14 mouse cellular contexts compared by ENCODE assay signal in the genomic region with DNA sequence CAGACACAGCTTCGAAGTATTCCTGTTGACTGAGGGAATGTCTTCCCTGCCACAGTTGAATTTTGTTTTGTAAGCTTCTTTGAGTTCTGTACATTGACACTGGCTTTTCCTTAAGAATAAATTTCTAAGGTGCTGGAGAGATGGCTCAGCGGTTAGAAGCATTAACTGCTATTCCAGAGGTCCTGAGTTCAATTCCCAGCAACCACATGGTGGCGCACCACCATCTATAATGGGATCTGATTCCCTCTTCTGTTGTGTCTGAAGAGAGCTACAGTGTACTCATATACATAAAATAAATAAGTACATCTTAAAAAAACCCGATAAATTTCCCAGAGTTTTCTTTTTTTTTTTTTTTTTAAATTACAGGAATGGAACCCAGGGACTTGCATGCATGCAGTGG. TPM values are rescaled to one million over a fixed set of nuclear protein-coding genes. Genes with fewer than 3 reads are reported as not detected.
DNase-seq lines count a peak whose midpoint lies in the region; ATAC-seq and TF ChIP-seq lines count a peak whose summit lies in the region.
"Had no signal": no experiment of that assay in that cellular context is flagged by ENCODE, and none has a peak within 500 bp of the region (broad histone marks: within the 10 kb centered on the region; RNA-seq: fewer than 3 reads in every experiment).

No protein-coding gene starts in this region.

- TF ChIP-seq EP300 in heart, adult 2 months (IDR thresholded peaks at IDR 0.05; ENCODE audit: insufficient read depth, low read depth, low read length) = no peak
- TF ChIP-seq EP300 in lung, postnatal 0 days (IDR thresholded peaks at IDR 0.05) = no peak

- H3K79me2 ChIP-seq in heart, adult 2 months (replicated peaks; ENCODE audit: control insufficient read depth, insufficient read depth, low read length) = peaks cover 4% of the 10 kb centered on the region

- H3K9ac ChIP-seq in heart, adult 2 months (ENCODE audit: low read depth, low read length) = no peak overlapping the region
- no peak overlapping the region for H3K9ac ChIP-seq in lung, postnatal 0 days (replicated peaks; ENCODE audit: low read depth)
- H3K9ac ChIP-seq: embryonic facial prominence, embryonic 13.5 days; hindbrain, embryonic 12.5 days; liver, embryonic 15.5 days; neural tube, embryonic 12.5 days had no signal

- no peak for TF ChIP-seq POLR2A in heart, adult 2 months (IDR thresholded peaks at IDR 0.05; ENCODE audit: insufficient read depth, low read depth, low read length)
- TF ChIP-seq POLR2A in lung, adult 2 months (IDR thresholded peaks at IDR 0.05; ENCODE audit: borderline replicate concordance, extremely low read depth, low read depth, low read length) = no peak

- no peak overlapping the region for H3K4me3 ChIP-seq in heart, adult 2 months
- no peak overlapping the region for H3K4me3 ChIP-seq in heart, embryonic 10.5 days
- H3K4me3 ChIP-seq in lung, postnatal 0 days (ENCODE audit: low read depth, low read length) = no peak overlapping the region
- H3K4me3 ChIP-seq in lung, adult 2 months (replicated peaks; ENCODE audit: extremely low read depth, low read depth, low read length) = no peak overlapping the region
- H3K4me3 ChIP-seq: embryonic facial prominence, embryonic 13.5 days; hindbrain, embryonic 12.5 days; liver, embryonic 15.5 days; neural tube, embryonic 12.5 days had no signal

- H3K9me3 ChIP-seq in heart, embryonic 10.5 days = no peaks in the 10 kb centered on the region
- H3K9me3 ChIP-seq in lung, postnatal 0 days (ENCODE audit: low read length) = no peaks in the 10 kb centered on the region
- H3K9me3 ChIP-seq: embryonic facial prominence, embryonic 13.5 days; hindbrain, embryonic 12.5 days; liver, embryonic 15.5 days; neural tube, embryonic 12.5 days had no signal

- H3K4me2 ChIP-seq in lung, postnatal 0 days (replicated peaks; ENCODE audit: low read depth, low read length) = no peak overlapping the region
- H3K4me2 ChIP-seq: embryonic facial prominence, embryonic 13.5 days; hindbrain, embryonic 12.5 days; liver, embryonic 15.5 days; neural tube, embryonic 12.5 days had no signal

- WGBS in heart, adult 2 months = 64% methylated on average over 4 of the region's 4 CpGs
- WGBS in heart, embryonic 10.5 days = 57% methylated on average over 4 of the region's 4 CpGs
- 76% methylated on average over 4 of the region's 4 CpGs for WGBS in lung, postnatal 0 days
- 79% methylated on average over 4 of the region's 4 CpGs for WGBS in lung, adult 2 months

- peaks cover 3% of the 10 kb centered on the region for H3K4me1 ChIP-seq in heart, adult 2 months (ENCODE audit: control insufficient read depth, insufficient read depth, low read length)
- peaks cover 11% of the 10 kb centered on the region; the same call in 1 of the 2 replicates for H3K4me1 ChIP-seq in heart, embryonic 10.5 days
- no peaks in the 10 kb centered on the region for H3K4me1 ChIP-seq in lung, postnatal 0 days (ENCODE audit: insufficient read depth, low read depth, low read length)
- H3K4me1 ChIP-seq in lung, adult 2 months (ENCODE audit: control insufficient read depth, insufficient read depth, low read length) = peaks cover 6% of the 10 kb centered on the region
- H3K4me1 ChIP-seq: embryonic facial prominence, embryonic 13.5 days; hindbrain, embryonic 12.5 days; neural tube, embryonic 12.5 days had no signal

- no peaks in the 10 kb centered on the region for H3K27me3 ChIP-seq in heart, adult 2 months (ENCODE audit: control insufficient read depth, insufficient read depth, low read length)
- H3K27me3 ChIP-seq in heart, embryonic 10.5 days (ENCODE audit: insufficient read depth, poor library complexity, severe bottlenecking) = no peaks in the 10 kb centered on the region
- no peaks in the 10 kb centered on the region for H3K27me3 ChIP-seq in lung, postnatal 0 days (replicated peaks; ENCODE audit: insufficient read depth, low read length)
- H3K27me3 ChIP-seq: embryonic facial prominence, embryonic 13.5 days; hindbrain, embryonic 12.5 days; liver, embryonic 15.5 days; neural tube, embryonic 12.5 days had no signal

- peak; percentile 52 for TF ChIP-seq CTCF in heart, adult 2 months (IDR thresholded peaks at IDR 0.05)
- peak; percentile 44 for TF ChIP-seq CTCF in lung, postnatal 0 days (IDR thresholded peaks at IDR 0.05)
- TF ChIP-seq CTCF in lung, adult 2 months (IDR thresholded peaks at IDR 0.05; ENCODE audit: insufficient read depth, low read length) = no peak

- no peak for ATAC-seq in lung, postnatal 0 days

- no peak overlapping the region for H3K27ac ChIP-seq in heart, adult 2 months
- no peak overlapping the region for H3K27ac ChIP-seq in heart, embryonic 10.5 days
- no peak overlapping the region for H3K27ac ChIP-seq in lung, postnatal 0 days (ENCODE audit: low read length)
- H3K27ac ChIP-seq: embryonic facial prominence, embryonic 13.5 days; hindbrain, embryonic 12.5 days; liver, embryonic 15.5 days; neural tube, embryonic 12.5 days had no signal

- peaks cover 8% of the 10 kb centered on the region for H3K36me3 ChIP-seq in heart, adult 2 months (ENCODE audit: control insufficient read depth, insufficient read depth, low read length)
- peaks cover 26% of the 10 kb centered on the region for H3K36me3 ChIP-seq in heart, embryonic 10.5 days
- peaks cover 17% of the 10 kb centered on the region for H3K36me3 ChIP-seq in lung, postnatal 0 days (ENCODE audit: insufficient read depth, low read length)

- intact Hi-C loops in heart, adult 2 months (cut with DNase I) = loop anchor here (5.0 kb wide), 1 partner anchor 66 kb away; no protein-coding TSS in a partner anchor

- no peak for DNase-seq in heart, adult 2 months
- no peak for DNase-seq in heart, embryonic 10.5 days (ENCODE audit: low spot score)
- no peak for DNase-seq in lung, postnatal 0 days (ENCODE audit: low spot score)
- no peak for DNase-seq in lung, adult 2 months
- DNase-seq in B cell, adult 2 months = peak; percentile 30 to 36
- DNase-seq in R1 (ENCODE audit: low read depth, low spot score) = peak; percentile 56
- DNase-seq in T-cell, adult 2 months (ENCODE audit: low spot score) = no peak
- DNase-seq: cerebellum, adult 11 months; kidney, postnatal 10 days; thymus, adult 18-20 months had no signal

RNA-seq across cellular contexts. Expression of a gene that starts 14.2 kb away (rescaled TPM):
- total RNA-seq in heart, adult 2 months (2021) = 10 to 100 TPM; 14.0 TPM
- 6.8 and 14.3 TPM in 2 replicates for polyA plus RNA-seq in heart, adult 2 months (2012; rRNA removed)
- polyA plus RNA-seq in heart, embryonic 10.5 days (2016; fragmentation: Nextera tagmentation; extraction: Ambion mirVana) = 7.7 and 8.4 TPM in 2 replicates
- 20.0 and 21.6 TPM in 2 replicates for polyA plus RNA-seq in lung, postnatal 0 days (2015; fragmentation: Nextera tagmentation; extraction: Ambion mirVana)
- 15.4 and 24.5 TPM in 2 replicates for polyA plus RNA-seq in lung, adult 2 months (2012; rRNA removed)

RNA-seq across cellular contexts. Expression of a gene that starts 24.9 kb away (rescaled TPM):
- total RNA-seq in heart, adult 2 months (2021) = 10 to 100 TPM; 71.8 to 75.4 TPM
- polyA plus RNA-seq in heart, adult 2 months (2012; rRNA removed) = 58.2 and 89.4 TPM in 2 replicates
- 132 and 143 TPM in 2 replicates for polyA plus RNA-seq in heart, embryonic 10.5 days (2016; fragmentation: Nextera tagmentation; extraction: Ambion mirVana)
- polyA plus RNA-seq in lung, postnatal 0 days (2015; fragmentation: Nextera tagmentation; extraction: Ambion mirVana) = 122 and 132 TPM in 2 replicates
- 106 and 107 TPM in 2 replicates for polyA plus RNA-seq in lung, adult 2 months (2012; rRNA removed)

RNA-seq across cellular contexts. Expression of a gene that starts 49.2 kb away (rescaled TPM):
- 100 to 1,000 TPM; 104 to 134 TPM for total RNA-seq in heart, adult 2 months (2021)
- polyA plus RNA-seq in heart, adult 2 months (2012; rRNA removed) = 75.6 and 108 TPM in 2 replicates
- polyA plus RNA-seq in heart, embryonic 10.5 days (2016; fragmentation: Nextera tagmentation; extraction: Ambion mirVana) = 15.9 and 30.8 TPM in 2 replicates
- 17.9 and 19.1 TPM in 2 replicates for polyA plus RNA-seq in lung, postnatal 0 days (2015; fragmentation: Nextera tagmentation; extraction: Ambion mirVana)
- polyA plus RNA-seq in lung, adult 2 months (2012; rRNA removed) = 15.1 and 19.0 TPM in 2 replicates

Comparison
In these comparisons a context has a peak if more than half of its experiments do, and no peak if none do; other contexts are left out.
1. DNase-seq: peak in B cell, adult 2 months (2 of 2) and R1 (single experiment); none in heart, adult 2 months (0 of 2), heart, embryonic 10.5 days (single experiment), lung, postnatal 0 days (single experiment), lung, adult 2 months (single experiment) and T-cell, adult 2 months (single experiment).